Mouse (Mus musculus) myocyte (in vitro differentiated cells): Measurements from ENCODE around the gene Nhsl1. TPM values are rescaled to one million over a fixed set of nuclear protein-coding genes. Genes with fewer than 3 reads are reported as not detected.

ENCODE experiments used
- H3K27me3 ChIP-seq: one replicate; pipeline ENCODE4 v1.6.1; 2011; ENCODE audit not compliant: control insufficient read depth, insufficient read depth, insufficient read length
- H3K36me3 ChIP-seq: one replicate; pipeline ENCODE4 v1.6.1; 2011; ENCODE audit not compliant: control insufficient read depth, insufficient read depth
- H3K4me2 ChIP-seq: one replicate; pipeline ENCODE4 v1.6.1; 2011; ENCODE audit warnings: low read depth, control low read depth
- H3K4me3 ChIP-seq: one replicate; pipeline ENCODE4 v1.5.1; 2011; ENCODE audit warnings: mild to moderate bottlenecking, control low read depth, moderate library complexity
- H3K79me2 ChIP-seq: one replicate; pipeline ENCODE4 v1.6.1; 2011; ENCODE audit not compliant: control insufficient read depth, insufficient read depth
- H3ac ChIP-seq: one replicate; pipeline ENCODE4 v1.6.1; 2011; ENCODE audit not compliant: control insufficient read depth, insufficient read length
- CEBPB ChIP-seq: IDR thresholded peaks from 2 replicates; pipeline ENCODE4 v1.6.1; 2011; ENCODE audit warnings: mild to moderate bottlenecking, moderate library complexity; ENCODE audit not compliant: poor library complexity, insufficient read depth, severe bottlenecking
- E2F4 ChIP-seq: IDR thresholded peaks from one replicate; pipeline ENCODE4 v1.6.1; 2011; ENCODE audit warnings: mild to moderate bottlenecking, control low read depth, moderate library complexity; ENCODE audit not compliant: insufficient read depth
- MAX ChIP-seq: IDR thresholded peaks from one replicate; pipeline ENCODE4 v1.6.1; 2011; ENCODE audit warnings: low read depth, mild to moderate bottlenecking, control low read depth
- MYOD1 ChIP-seq, 3 experiments: IDR thresholded peaks; one replicate each; pipeline ENCODE4 v1.6.1; 2011; ENCODE audit warnings: control low read depth in 2 of 3, low read depth in 2 of 3, mild to moderate bottlenecking in 2 of 3, moderate library complexity in 1 of 3; ENCODE audit not compliant: insufficient read length in 2 of 3, control insufficient read depth in 1 of 3
- MYOG ChIP-seq, 3 experiments: IDR thresholded peaks; one replicate each; pipeline ENCODE4 v1.6.1; 2011; ENCODE audit warnings: control low read depth in 2 of 3, low read depth in 2 of 3, mild to moderate bottlenecking in 2 of 3; ENCODE audit not compliant: insufficient read length in 2 of 3, control insufficient read depth in 1 of 3, insufficient read depth in 1 of 3
- POLR2A ChIP-seq: IDR thresholded peaks from one replicate; pipeline ENCODE4 v1.6.1; 2011; ENCODE audit warnings: low read depth, mild to moderate bottlenecking, control low read depth, moderate library complexity; ENCODE audit not compliant: insufficient read length
- POLR2AphosphoS2 ChIP-seq: IDR thresholded peaks from one replicate; pipeline ENCODE4 v1.6.1; 2011; ENCODE audit warnings: low read depth, control low read depth; ENCODE audit not compliant: insufficient read length
- REST ChIP-seq: IDR thresholded peaks from one replicate; pipeline ENCODE4 v1.6.1; 2011; ENCODE audit warnings: mild to moderate bottlenecking, control low read depth, moderate library complexity; ENCODE audit not compliant: insufficient read depth, insufficient read length
- SRF ChIP-seq: IDR thresholded peaks from one replicate; pipeline ENCODE4 v1.6.1; 2011; ENCODE audit warnings: low read depth; ENCODE audit not compliant: control insufficient read depth, insufficient read length
- TCF12 ChIP-seq: IDR thresholded peaks from one replicate; pipeline ENCODE4 v1.6.1; 2011; ENCODE audit warnings: mild to moderate bottlenecking, control low read depth; ENCODE audit not compliant: poor library complexity, insufficient read depth, severe bottlenecking
- TCF3 ChIP-seq: IDR thresholded peaks from one replicate; pipeline ENCODE4 v1.6.1; 2011; ENCODE audit warnings: low read depth, control low read depth; ENCODE audit not compliant: insufficient read length
- USF1 ChIP-seq: IDR thresholded peaks from one replicate; pipeline ENCODE4 v1.6.1; 2011; ENCODE audit warnings: low read depth, mild to moderate bottlenecking, control low read depth, moderate library complexity
- polyA plus RNA-seq: library from polyadenylated mRNA; unstranded; fragments of >200 nt; fragmentation: generic; extraction: Trizol; gene quantifications from one replicate; pipeline ENCODE4 v1.2.1, GENCODE M21; 2012; ENCODE audit warnings: missing spikeins

Gene Nhsl1
- polyA plus RNA-seq, 1 experiment, result 5.4 TPM

- Histone ChIP-seq H3ac (no peak overlapping the region), H3K79me2 (no peaks in the 10 kb centered on the region), H3K4me3 (no peak overlapping the region), H3K27me3 (no peaks in the 10 kb centered on the region), H3K36me3 (no peaks in the 10 kb centered on the region), H3K4me2 (no peak overlapping the region)
- TF ChIP-seq CEBPB (no peak), REST (no peak), TCF12 (no peak), MYOD1 (IDR thresholded peaks at IDR 0.05; ENCODE audit: control insufficient read depth in 1 of 3, insufficient read length in 2 of 3, low read depth in 2 of 3) (no peak), POLR2A (no peak), MYOG (IDR thresholded peaks at IDR 0.05; ENCODE audit: control insufficient read depth in 1 of 3, insufficient read depth in 1 of 3, insufficient read length in 2 of 3, low read depth in 2 of 3) (no peak), USF1 (no peak), POLR2AphosphoS2 (no peak), TCF3 (no peak), E2F4 (no peak), MAX (no peak), SRF (no peak)
Observed at GRCm38 (mm10) chr10:18356461-18356860, 37.7 kb downstream of the Nhsl1 start.

GRCm38 (mm10) chr10:18357212-18357611 lies 38.4 kb downstream of the Nhsl1 start:
- H3ac ChIP-seq, result no peak overlapping the region
- H3K4me3 ChIP-seq, result no peak overlapping the region
- H3K79me2 ChIP-seq, result no peaks in the 10 kb centered on the region
- no peak overlapping the region for H3K4me2 ChIP-seq
- TF ChIP-seq USF1 (no peak), CEBPB (no peak), REST (no peak), E2F4 (no peak), TCF3 (no peak), SRF (no peak), MAX (no peak), MYOG (IDR thresholded peaks at IDR 0.05; ENCODE audit: control insufficient read depth in 1 of 3, insufficient read depth in 1 of 3, insufficient read length in 2 of 3, low read depth in 2 of 3) (no peak), MYOD1 (IDR thresholded peaks at IDR 0.05; ENCODE audit: control insufficient read depth in 1 of 3, insufficient read length in 2 of 3, low read depth in 2 of 3) (no peak), TCF12 (no peak), POLR2A (no peak), POLR2AphosphoS2 (no peak)
- no peaks in the 10 kb centered on the region for H3K27me3 ChIP-seq
- no peaks in the 10 kb centered on the region for H3K36me3 ChIP-seq

GRCm38 (mm10) chr10:18358461-18358860 lies 39.7 kb downstream of the Nhsl1 start:
- H3K4me3 ChIP-seq, result no peak overlapping the region
- H3K79me2 ChIP-seq, result no peaks in the 10 kb centered on the region
- no peaks in the 10 kb centered on the region for H3K27me3 ChIP-seq
- H3ac ChIP-seq, result no peak overlapping the region
- H3K4me2 ChIP-seq, result no peak overlapping the region
- H3K36me3 ChIP-seq, result no peaks in the 10 kb centered on the region
- no peak for TF ChIP-seq USF1
- no peak for TF ChIP-seq POLR2A
- TF ChIP-seq CEBPB, result no peak
- no peak for TF ChIP-seq E2F4
- no peak for TF ChIP-seq MYOD1 (IDR thresholded peaks at IDR 0.05; ENCODE audit: control insufficient read depth in 1 of 3, insufficient read length in 2 of 3, low read depth in 2 of 3)
- no peak for TF ChIP-seq MAX
- TF ChIP-seq MYOG (IDR thresholded peaks at IDR 0.05; ENCODE audit: control insufficient read depth in 1 of 3, insufficient read depth in 1 of 3, insufficient read length in 2 of 3, low read depth in 2 of 3), result no peak
- TF ChIP-seq POLR2AphosphoS2, result no peak
- no peak for TF ChIP-seq TCF3
- no peak for TF ChIP-seq SRF
- no peak for TF ChIP-seq REST
- TF ChIP-seq TCF12, result no peak

GRCm38 (mm10) chr10:18360175-18360574 lies 41.4 kb downstream of the Nhsl1 start:
- no peak overlapping the region for H3K4me3 ChIP-seq
- no peaks in the 10 kb centered on the region for H3K27me3 ChIP-seq
- H3ac ChIP-seq, result no peak overlapping the region
- H3K36me3 ChIP-seq, result no peaks in the 10 kb centered on the region
- H3K4me2 ChIP-seq, result no peak overlapping the region
- H3K79me2 ChIP-seq, result no peaks in the 10 kb centered on the region
- TF ChIP-seq MAX (no peak), POLR2AphosphoS2 (no peak), MYOG (IDR thresholded peaks at IDR 0.05; ENCODE audit: control insufficient read depth in 1 of 3, insufficient read depth in 1 of 3, insufficient read length in 2 of 3, low read depth in 2 of 3) (no peak), MYOD1 (IDR thresholded peaks at IDR 0.05; ENCODE audit: control insufficient read depth in 1 of 3, insufficient read length in 2 of 3, low read depth in 2 of 3) (no peak), E2F4 (no peak)

- no peak overlapping the region for H3K4me3 ChIP-seq
- TF ChIP-seq TCF12, result no peak
- TF ChIP-seq MYOG (IDR thresholded peaks at IDR 0.05; ENCODE audit: control insufficient read depth in 1 of 3, insufficient read depth in 1 of 3, insufficient read length in 2 of 3, low read depth in 2 of 3), result no peak
- TF ChIP-seq USF1, result no peak
- TF ChIP-seq CEBPB, result no peak
- TF ChIP-seq MAX, result no peak
- TF ChIP-seq REST, result no peak
- TF ChIP-seq MYOD1 (IDR thresholded peaks at IDR 0.05; ENCODE audit: control insufficient read depth in 1 of 3, insufficient read length in 2 of 3, low read depth in 2 of 3), result no peak
- no peak for TF ChIP-seq TCF3
- no peak for TF ChIP-seq POLR2A
- TF ChIP-seq E2F4, result no peak
- TF ChIP-seq POLR2AphosphoS2, result no peak
- TF ChIP-seq SRF, result no peak
- H3K27me3 ChIP-seq, result no peaks in the 10 kb centered on the region
- H3ac ChIP-seq, result no peak overlapping the region
- H3K36me3 ChIP-seq, result no peaks in the 10 kb centered on the region
- H3K79me2 ChIP-seq, result no peaks in the 10 kb centered on the region
- H3K4me2 ChIP-seq, result no peak overlapping the region
Observed at GRCm38 (mm10) chr10:18365432-18365831, 46.6 kb downstream of the Nhsl1 start.
